Mouse (Mus musculus): Measurements from ENCODE around the gene Catip.
A peak's percentile ranks its signal among the peaks of the same experiment; 100 is the strongest.
"Not testable (repeated sequence)": the region's sequence is repeated elsewhere in the genome, so short reads cannot be mapped to it uniquely, and the experiment has no call there.

The Catip gene

GRCm38 (mm10) chr1:74361812-74362211, at the start of gene Catip:
Gene Catip (plus strand): TSS chr1:74362108.
- DNase-seq (ENCODE audit: low spot score in 2 of 2), result peak in 1 of 2 experiments; percentile 56

- peak in 1 of 2 experiments; percentile 57 for DNase-seq (ENCODE audit: low spot score in 2 of 2)
These were observed 48.7 kb upstream of the Catip start for GRCm38 (mm10) chr1:74313049-74313692.

GRCm38 (mm10) chr1:74314796-74315195, 47.1 kb upstream of the Catip start:
- DNase-seq (ENCODE audit: low spot score in 2 of 2), result no peak

- no peak for DNase-seq (ENCODE audit: low spot score in 2 of 2)
These were observed 45.6 kb upstream of the Catip start for GRCm38 (mm10) chr1:74316114-74316827.

- DNase-seq (ENCODE audit: low spot score in 2 of 2), result no peak
These were observed 43.2 kb upstream of the Catip start for GRCm38 (mm10) chr1:74318711-74319110.

DNA sequence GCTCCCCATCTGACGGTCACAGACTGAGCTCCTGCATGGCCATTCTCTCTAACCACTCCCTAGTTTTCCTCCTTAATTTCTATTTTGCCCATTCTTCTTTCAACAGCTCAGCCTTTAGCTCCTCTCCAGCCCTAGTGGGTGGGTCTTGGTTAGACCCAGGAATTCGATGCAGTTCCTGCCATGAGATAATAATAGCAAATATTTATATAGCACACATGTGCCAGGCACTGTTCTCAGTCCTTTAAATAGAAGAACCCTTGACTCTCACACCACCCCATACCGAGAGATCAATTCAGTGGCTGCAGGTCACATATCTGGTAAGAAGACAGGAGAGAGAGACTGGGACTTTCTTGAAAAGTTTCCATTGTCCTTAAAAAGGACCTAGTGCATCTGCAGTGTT, 40.5 kb upstream of the Catip start:
- no peak for DNase-seq (ENCODE audit: low spot score in 2 of 2)

DNA sequence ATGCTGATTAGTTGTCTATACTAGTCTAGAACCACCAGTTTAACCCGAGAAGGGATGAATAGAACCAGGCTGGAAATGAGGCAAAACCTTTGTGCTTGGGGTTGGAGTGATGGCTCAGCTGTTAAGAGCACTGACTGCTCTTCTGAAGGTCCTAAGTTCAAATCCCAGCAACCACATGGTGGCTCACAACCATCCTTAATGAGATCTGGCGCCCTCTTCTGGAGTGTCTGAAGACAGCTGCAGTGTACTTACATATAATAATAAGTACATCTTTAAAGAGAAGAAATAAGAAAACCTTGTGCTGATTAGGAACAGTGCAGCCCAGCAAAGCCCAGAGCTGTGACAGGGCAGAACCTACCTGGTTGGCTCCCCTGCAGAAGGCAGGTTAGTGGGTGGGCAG, 35.0 kb upstream of the Catip start:
- not testable (repeated sequence) for DNase-seq (ENCODE audit: low spot score in 2 of 2)

- no peak for DNase-seq (ENCODE audit: low spot score in 2 of 2)
These were observed 31.9 kb upstream of the Catip start for GRCm38 (mm10) chr1:74329899-74330431.

- no peak for DNase-seq (ENCODE audit: low spot score in 2 of 2)
These were observed 30.7 kb upstream of the Catip start for GRCm38 (mm10) chr1:74331046-74331681.

DNA sequence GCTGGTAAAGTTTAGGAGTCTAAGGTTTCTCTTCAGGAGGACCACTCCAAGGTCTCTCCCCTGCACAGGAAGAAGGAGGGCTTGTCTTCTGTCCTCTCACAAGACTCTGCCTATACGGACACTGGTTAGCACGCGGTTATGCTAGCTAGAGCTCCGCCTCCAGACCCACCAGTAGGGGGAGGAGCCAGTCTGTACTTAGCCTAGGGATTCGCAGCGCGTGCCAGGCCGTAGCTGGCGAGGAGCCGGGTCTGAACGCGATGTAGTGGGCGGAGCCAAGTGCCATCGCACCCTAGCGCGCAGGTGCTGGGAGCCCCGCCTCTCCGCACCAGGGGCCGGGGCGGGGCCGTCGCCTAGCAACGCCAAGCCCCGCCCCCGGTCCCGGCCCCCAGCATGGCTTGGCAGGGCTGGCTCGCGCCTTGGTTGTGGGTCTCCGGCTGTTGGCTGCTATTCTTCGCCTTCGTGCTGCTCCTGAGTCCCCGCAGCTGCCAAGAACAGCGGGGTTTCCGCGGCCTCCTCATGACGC, 29.6 kb upstream of the Catip start:
- DNase-seq (ENCODE audit: low spot score in 2 of 2), result peak; percentile 85 to 94

- no peak for DNase-seq (ENCODE audit: low spot score in 2 of 2)
These were observed 29.0 kb upstream of the Catip start for GRCm38 (mm10) chr1:74332930-74333329.

DNA sequence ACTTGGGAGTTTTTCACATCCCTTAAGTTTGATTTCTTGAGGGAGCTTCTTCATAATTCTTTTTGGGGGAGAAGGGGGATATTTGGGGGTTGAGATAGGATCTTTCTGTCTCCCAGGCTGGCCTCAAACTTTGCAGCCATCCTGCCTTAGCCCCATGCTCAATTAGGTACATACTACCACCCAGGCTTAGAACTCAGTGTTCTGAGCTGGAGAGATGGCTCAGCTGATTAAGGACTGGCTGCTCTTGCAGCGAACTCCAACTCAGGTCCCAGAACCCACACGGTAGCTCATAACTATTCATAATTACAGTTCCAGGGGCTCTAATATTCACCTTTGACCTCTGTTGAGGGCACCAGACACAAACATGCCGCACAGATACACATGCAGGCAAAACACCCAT, 27.3 kb upstream of the Catip start:
- DNase-seq (ENCODE audit: low spot score in 2 of 2), result no peak

- no peak for DNase-seq (ENCODE audit: low spot score in 2 of 2)
These were observed 26.9 kb upstream of the Catip start for GRCm38 (mm10) chr1:74335033-74335432.

GRCm38 (mm10) chr1:74335436-74336170, 26.3 kb upstream of the Catip start:
- DNase-seq (ENCODE audit: low spot score in 2 of 2), result no peak

DNA sequence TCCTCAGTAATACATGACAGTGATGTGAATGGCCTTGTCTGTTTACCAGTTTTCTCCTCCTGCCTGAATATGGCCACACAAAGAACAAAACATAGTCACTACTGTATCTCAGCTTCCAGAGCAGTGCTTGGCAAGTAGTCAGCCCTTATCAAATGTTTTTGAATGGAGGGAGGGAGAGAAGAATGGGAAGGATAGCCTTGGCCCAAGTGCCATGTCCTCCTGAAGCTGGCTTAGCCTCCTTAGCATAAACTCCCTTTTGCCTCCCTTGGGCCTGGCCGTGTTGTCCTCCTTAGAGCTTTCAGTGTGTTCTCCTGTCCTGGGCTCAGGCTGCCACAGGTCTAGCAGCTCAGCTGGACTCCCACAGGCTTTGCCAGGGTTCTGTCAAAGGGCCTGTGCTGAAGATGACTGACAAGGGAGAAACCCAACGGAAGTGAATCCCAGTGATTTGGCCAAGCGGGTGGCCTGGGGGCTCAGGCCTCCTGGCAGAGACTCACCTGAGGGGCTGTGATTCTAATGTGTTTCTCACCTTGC, 24.6 kb upstream of the Catip start:
- DNase-seq (ENCODE audit: low spot score in 2 of 2), result no peak

DNA sequence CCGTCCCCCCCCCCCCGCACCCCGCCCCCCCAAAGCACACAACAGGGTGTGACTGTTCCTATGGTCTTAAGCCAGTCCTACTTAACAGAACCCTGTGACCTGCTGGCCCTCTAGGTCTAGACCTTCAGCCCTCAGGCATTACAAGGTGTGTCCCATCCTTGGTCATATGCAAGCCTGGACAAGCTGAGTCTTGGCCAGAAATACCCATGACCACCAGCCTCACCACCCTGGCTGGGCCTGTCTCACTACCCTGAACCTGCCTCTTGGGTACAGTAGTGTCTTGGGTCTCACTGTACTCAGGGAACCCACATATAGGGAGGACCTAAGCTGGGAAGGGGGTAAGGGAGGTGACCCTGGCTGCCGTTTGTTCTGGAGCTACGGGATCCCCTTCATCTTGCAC, 23.9 kb upstream of the Catip start:
- no peak for DNase-seq (ENCODE audit: low spot score in 2 of 2)

DNA sequence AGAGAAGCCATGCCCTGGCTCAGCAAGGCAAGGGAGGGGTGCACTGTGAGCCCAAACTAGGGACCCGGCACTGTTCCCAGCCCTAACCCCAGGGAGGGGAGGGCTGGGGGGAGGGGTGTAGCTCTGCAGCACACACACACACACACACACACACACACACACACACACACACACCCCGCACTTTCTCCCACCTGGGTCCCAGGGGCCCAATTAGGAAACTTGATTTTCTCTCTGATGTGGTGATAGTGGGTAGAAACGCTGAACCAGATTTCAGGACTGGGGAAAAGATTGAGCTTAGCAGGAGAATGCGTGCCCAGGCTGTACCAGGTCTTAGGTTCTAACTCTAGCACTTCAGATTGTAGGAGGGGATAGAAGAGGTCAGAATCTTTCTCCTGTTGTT, 23.3 kb upstream of the Catip start:
- no peak for DNase-seq (ENCODE audit: low spot score in 2 of 2)

GRCm38 (mm10) chr1:74339917-74340316, 22.0 kb upstream of the Catip start:
- no peak for DNase-seq (ENCODE audit: low spot score in 2 of 2)

GRCm38 (mm10) chr1:74340361-74340764, 21.5 kb upstream of the Catip start:
- DNase-seq (ENCODE audit: low spot score in 2 of 2), result no peak

DNA sequence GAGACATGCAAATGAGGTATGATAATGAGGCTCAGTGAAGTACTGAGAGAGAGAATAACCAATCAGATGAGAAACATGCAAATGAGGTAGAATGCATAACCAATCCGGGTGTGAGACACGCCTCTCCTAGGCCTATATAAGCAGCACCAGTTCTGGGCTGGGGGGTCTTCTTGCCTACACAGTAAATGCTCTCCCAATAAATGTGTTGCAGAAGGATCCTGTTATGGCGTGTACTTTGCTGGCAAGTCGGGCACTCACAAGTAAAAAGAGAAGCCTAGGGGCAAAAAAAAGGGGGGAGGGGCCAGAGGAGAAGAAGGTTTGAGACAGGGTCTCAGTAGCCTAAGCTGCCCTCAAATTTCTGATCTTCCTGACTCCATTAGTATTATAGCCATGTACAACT, 20.9 kb upstream of the Catip start:
- not testable (repeated sequence) for DNase-seq (ENCODE audit: low spot score in 2 of 2)

GRCm38 (mm10) chr1:74341898-74342297, 20.0 kb upstream of the Catip start:
- no peak for DNase-seq (ENCODE audit: low spot score in 2 of 2)

- DNase-seq (ENCODE audit: low spot score in 2 of 2), result no peak
These were observed 19.6 kb upstream of the Catip start for GRCm38 (mm10) chr1:74342308-74342707.

All from spleen, postnatal 10 days (tissue).